Mouse (Mus musculus) heart, embryonic 12.5 days (tissue): ENCODE results near the gene Nudt21. TPM values are rescaled to one million over a fixed set of nuclear protein-coding genes. Genes with fewer than 3 reads are reported as not detected.

ENCODE experiments used
- ATAC-seq: fragments of 200-750 bp; cut with Nextera tagmentation; 2 replicates; pipeline ENCODE4 v1.8.0; 2017; ENCODE audit warnings: moderate TSS enrichment, moderate library complexity; ENCODE audit not compliant: insufficient number of reproducible peaks, low FRiP score
- H3K27ac ChIP-seq: fragments of 300-500 bp; sonication (generic); 2 replicates; pipeline ENCODE4 v1.5.1; 2016; ENCODE audit warnings: mild to moderate bottlenecking, moderate library complexity; ENCODE audit not compliant: poor library complexity, severe bottlenecking
- H3K27me3 ChIP-seq: fragments of 300-500 bp; sonication (generic); replicated peaks from 2 replicates; pipeline ENCODE4 v1.6.1; 2016; ENCODE audit warnings: mild to moderate bottlenecking, moderate library complexity
- H3K36me3 ChIP-seq: fragments of 300-500 bp; sonication (generic); 2 replicates; pipeline ENCODE4 v1.6.1; 2016; ENCODE audit warnings: mild to moderate bottlenecking, moderate library complexity
- H3K4me1 ChIP-seq: fragments of 300-500 bp; sonication (generic); replicated peaks from 2 replicates; pipeline ENCODE4 v1.6.1; 2016; ENCODE audit warnings: mild to moderate bottlenecking
- H3K4me2 ChIP-seq: fragments of 300-500 bp; sonication (generic); 2 replicates; pipeline ENCODE4 v1.6.1; 2016; ENCODE audit warnings: mild to moderate bottlenecking, moderate library complexity
- H3K4me3 ChIP-seq: fragments of 300-500 bp; sonication (generic); 2 replicates; pipeline ENCODE4 v1.5.1; 2016; ENCODE audit warnings: mild to moderate bottlenecking
- H3K9ac ChIP-seq: fragments of 300-500 bp; sonication (generic); 2 replicates; pipeline ENCODE4 v1.6.1; 2016; ENCODE audit warnings: mild to moderate bottlenecking, moderate library complexity
- H3K9me3 ChIP-seq: fragments of 300-500 bp; sonication (generic); replicated peaks from 2 replicates; pipeline ENCODE4 v1.6.1; 2016; ENCODE audit warnings: mild to moderate bottlenecking, moderate library complexity
- WGBS: fragments of 180-500 bp; shearing (Covaris S2); methylation state at CpG from one replicate; pipeline ENCODE4 v1.1.7; 2016; 5-methylcytosine and 5-hydroxymethylcytosine counted together
- polyA plus RNA-seq: library from polyadenylated mRNA; unstranded; fragments of >200 nt; fragmentation: Nextera tagmentation; extraction: Ambion mirVana; gene quantifications from 2 replicates; pipeline ENCODE4 v1.2.1, GENCODE M21; 2016

The Nudt21 gene
- polyA plus RNA-seq, 1 experiment from 2014 or later: 88.5 TPM

DNA sequence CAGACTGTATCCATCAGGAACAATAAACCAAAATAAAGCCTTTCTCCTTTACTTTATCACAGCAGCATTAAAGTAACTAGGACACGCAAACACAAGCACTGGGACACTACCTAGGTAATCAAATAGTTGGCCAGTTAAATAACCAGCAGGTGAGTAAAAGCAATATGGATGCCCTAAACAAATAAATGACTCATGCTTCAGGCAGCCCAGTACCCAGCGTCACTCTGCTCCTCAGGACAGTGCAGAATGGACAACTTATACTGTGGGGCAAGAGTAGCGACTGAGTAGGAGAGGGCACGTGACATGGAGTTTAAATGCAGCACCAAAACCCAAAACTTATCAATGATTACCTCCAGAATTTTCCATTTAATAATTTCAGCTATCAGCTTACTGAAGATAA, 47.1 kb downstream of the Nudt21 start:
- 94% methylated on average over 4 of the region's 4 CpGs for WGBS
- H3K36me3 ChIP-seq: peaks cover 63% of the 10 kb centered on the region

DNA sequence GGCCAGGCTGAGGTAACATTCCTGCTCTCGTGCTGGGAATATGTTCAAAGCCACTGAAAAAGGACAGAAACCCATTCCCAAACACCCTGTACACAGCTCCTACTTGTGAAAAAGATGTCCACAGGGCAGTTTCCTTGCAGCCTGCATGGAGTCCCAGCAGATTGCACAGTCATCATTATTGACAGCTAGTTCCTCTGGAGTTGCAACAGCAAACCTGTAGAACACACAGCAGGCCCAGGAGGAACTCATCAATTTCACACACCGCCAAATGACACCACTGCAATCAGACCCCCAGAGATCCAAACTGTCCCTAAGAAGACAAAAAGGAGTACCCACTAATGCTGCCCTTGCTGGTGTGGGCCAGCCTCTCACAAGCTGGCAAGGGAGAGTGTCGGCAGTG, 52.1 kb downstream of the Nudt21 start:
- ATAC-seq: no peak
- 90% methylated on average over 3 of the region's 3 CpGs for WGBS
- Histone ChIP-seq H3K4me2 (no peak overlapping the region), H3K9me3 (no peaks in the 10 kb centered on the region), H3K27ac (no peak overlapping the region), H3K4me1 (peaks cover 3% of the 10 kb centered on the region; the same call in 1 of the 2 replicates), H3K4me3 (no peak overlapping the region), H3K36me3 (peaks cover 82% of the 10 kb centered on the region), H3K27me3 (no peaks in the 10 kb centered on the region), H3K9ac (no peak overlapping the region)

More for the DNA sequence above, 47.1 kb downstream of the Nudt21 start:
- Histone ChIP-seq H3K27ac (no peak overlapping the region), H3K27me3 (no peaks in the 10 kb centered on the region), H3K4me1 (no peaks in the 10 kb centered on the region), H3K4me2 (no peak overlapping the region), H3K9me3 (peaks cover 4% of the 10 kb centered on the region), H3K9ac (no peak overlapping the region), H3K4me3 (no peak overlapping the region)
- ATAC-seq: no peak

DNA sequence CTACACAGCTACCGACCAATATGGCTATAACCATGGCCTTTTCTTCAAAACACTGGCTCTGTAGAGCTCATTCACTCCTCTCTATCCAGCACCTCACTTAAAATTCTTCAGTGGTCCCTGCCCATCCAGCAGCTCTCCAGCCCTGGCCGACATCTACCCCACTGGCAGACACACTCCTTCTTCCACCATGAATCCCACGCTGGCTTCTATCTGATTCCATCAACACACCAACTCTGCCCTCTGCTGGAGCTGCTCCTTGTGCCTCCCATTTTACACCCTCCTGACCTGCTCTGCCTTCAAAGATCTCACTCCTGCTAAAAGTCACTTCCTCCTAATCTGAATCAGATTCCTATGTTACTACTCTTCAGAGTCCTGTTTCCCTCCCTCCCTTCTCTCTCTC, 53.0 kb downstream of the Nudt21 start:
- no peaks in the 10 kb centered on the region for H3K27me3 ChIP-seq
- peaks cover 86% of the 10 kb centered on the region for H3K36me3 ChIP-seq
- no peak overlapping the region for H3K4me2 ChIP-seq
- no peaks in the 10 kb centered on the region for H3K9me3 ChIP-seq
- 63% methylated on average over 3 of the region's 3 CpGs for WGBS
- no peak overlapping the region for H3K9ac ChIP-seq
- H3K4me1 ChIP-seq: peaks cover 3% of the 10 kb centered on the region; the same call in 1 of the 2 replicates
- no peak overlapping the region for H3K4me3 ChIP-seq
- no peak for ATAC-seq
- no peak overlapping the region for H3K27ac ChIP-seq

DNA sequence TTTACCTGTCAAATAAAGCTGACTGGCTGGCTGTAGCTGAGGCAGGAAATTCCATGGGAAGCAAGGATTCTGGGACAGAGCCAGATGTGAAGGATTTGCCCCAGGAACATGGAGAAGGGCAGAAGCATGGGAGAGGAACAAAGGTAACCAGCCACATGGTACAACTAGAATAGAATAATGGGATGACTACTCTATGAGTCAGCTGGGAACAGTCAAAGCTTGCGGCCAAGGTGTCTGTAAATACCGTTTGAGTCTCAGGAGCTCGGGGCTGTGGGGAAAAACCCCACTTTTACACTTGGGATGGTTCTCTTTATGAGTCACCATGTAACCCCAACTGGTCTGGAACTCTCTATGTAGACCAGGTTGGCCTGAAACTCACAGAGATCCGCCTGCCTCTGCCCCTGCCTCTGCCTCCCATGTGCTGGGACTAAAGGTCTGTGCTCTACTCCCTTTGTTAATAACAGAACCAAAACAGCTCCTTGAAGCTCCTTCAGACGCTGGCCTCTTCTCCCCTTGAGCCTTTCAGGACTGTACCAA, 55.1 kb downstream of the Nudt21 start:
- no peak for ATAC-seq

DNA sequence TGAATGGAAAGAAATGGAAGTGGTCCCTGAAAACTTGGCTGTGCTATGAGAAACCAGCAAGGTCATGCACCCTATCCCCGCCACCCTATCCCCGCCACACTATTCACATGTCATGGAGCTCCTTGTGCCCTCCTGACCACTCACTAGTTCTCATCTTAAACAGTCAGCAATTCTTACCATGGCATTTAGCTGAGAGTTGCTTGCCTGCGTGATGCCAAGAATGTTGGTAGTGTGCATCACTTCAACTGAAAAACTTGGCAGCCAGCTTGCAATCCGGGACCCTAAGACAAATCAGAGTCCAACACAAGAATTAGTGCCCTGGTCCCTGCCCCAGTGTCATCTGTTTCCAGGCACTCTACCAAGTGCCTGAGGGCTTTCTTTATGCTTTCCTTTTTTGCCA, 56.7 kb downstream of the Nudt21 start:
- ATAC-seq: no peak
- no peaks in the 10 kb centered on the region for H3K9me3 ChIP-seq
- no peak overlapping the region for H3K27ac ChIP-seq
- H3K4me1 ChIP-seq: peaks cover 6% of the 10 kb centered on the region; the same call in 1 of the 2 replicates
- no peaks in the 10 kb centered on the region for H3K27me3 ChIP-seq
- 92% methylated on average over 4 of the region's 4 CpGs for WGBS
- no peak overlapping the region for H3K4me2 ChIP-seq
- no peak overlapping the region for H3K9ac ChIP-seq
- no peak overlapping the region for H3K4me3 ChIP-seq
- H3K36me3 ChIP-seq: peaks cover 88% of the 10 kb centered on the region

More for the DNA sequence above, 55.1 kb downstream of the Nudt21 start:
- Histone ChIP-seq H3K4me2 (no peak overlapping the region), H3K36me3 (peaks cover 88% of the 10 kb centered on the region), H3K9ac (no peak overlapping the region), H3K9me3 (no peaks in the 10 kb centered on the region), H3K4me1 (peaks cover 3% of the 10 kb centered on the region; the same call in 1 of the 2 replicates), H3K27me3 (no peaks in the 10 kb centered on the region), H3K27ac (no peak overlapping the region), H3K4me3 (no peak overlapping the region)
- WGBS: 94% methylated on average over 5 of the region's 5 CpGs

DNA sequence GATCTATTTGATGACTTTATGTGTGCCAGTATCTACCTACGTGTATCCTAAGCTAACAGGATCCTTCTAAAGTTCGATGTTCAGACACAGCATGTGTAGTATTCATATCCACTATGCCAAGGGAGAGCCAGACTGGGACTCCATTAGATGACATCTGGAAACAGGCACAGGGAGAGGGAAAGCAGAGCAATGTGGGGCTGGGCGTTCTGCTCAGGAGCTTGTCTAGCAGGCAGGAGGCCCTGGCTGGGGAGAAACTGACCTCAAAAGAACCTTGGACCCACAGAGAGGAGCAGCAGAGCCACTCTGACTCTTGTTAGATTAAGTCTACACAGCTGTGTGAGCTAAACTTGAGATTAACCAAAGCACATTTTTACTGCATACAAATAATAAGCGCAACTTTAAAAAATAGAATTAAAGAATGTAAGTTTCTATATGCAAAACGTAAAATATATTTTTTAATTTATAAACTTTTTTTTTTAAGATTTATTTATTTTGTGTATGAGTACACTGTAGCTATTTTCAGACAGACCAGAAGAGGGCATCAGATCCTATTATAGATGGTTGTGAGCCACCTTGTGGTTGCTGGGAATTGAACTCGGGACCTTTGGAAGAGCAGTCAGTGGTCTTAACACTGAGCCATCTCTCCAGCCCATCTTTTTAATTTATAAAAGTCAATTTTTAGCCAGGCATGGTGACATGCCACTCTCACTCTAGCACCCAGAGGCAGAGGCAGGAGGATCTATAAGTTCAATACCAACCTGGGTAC, 60.2 kb downstream of the Nudt21 start:
- Histone ChIP-seq H3K27ac (no peak overlapping the region), H3K9ac (no peak overlapping the region), H3K4me3 (no peak overlapping the region), H3K9me3 (no peaks in the 10 kb centered on the region), H3K4me2 (no peak overlapping the region), H3K36me3 (peaks cover 89% of the 10 kb centered on the region), H3K27me3 (no peaks in the 10 kb centered on the region), H3K4me1 (peaks cover 3% of the 10 kb centered on the region; the same call in 1 of the 2 replicates)
- ATAC-seq: no peak
- WGBS: 85% methylated on average over 6 of the region's 6 CpGs

DNA sequence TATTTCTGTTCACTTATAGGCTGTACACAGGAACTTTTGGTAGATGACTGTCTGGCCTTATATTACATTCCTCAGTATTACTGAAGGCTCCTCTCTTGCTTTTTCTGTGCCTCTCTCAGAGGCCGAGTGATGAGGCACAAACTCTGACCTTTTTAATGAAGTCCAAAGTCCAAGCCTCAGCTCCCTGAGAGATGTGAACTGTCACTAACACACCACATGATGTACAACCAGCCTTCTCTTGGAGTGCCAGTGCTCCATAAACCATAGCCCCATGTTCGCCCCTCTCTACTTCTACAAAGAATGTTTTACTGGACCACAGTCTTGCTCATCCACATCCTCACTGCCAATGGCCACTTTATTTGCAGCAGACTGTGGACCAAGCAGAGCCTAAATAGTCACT, 61.5 kb downstream of the Nudt21 start:
- Histone ChIP-seq H3K27me3 (no peaks in the 10 kb centered on the region), H3K36me3 (peaks cover 88% of the 10 kb centered on the region), H3K4me1 (peaks cover 3% of the 10 kb centered on the region; the same call in 1 of the 2 replicates), H3K9me3 (no peaks in the 10 kb centered on the region), H3K4me2 (no peak overlapping the region), H3K27ac (no peak overlapping the region), H3K4me3 (no peak overlapping the region), H3K9ac (no peak overlapping the region)
- no peak for ATAC-seq
- 88% methylated on average over 2 of the region's 2 CpGs for WGBS

DNA sequence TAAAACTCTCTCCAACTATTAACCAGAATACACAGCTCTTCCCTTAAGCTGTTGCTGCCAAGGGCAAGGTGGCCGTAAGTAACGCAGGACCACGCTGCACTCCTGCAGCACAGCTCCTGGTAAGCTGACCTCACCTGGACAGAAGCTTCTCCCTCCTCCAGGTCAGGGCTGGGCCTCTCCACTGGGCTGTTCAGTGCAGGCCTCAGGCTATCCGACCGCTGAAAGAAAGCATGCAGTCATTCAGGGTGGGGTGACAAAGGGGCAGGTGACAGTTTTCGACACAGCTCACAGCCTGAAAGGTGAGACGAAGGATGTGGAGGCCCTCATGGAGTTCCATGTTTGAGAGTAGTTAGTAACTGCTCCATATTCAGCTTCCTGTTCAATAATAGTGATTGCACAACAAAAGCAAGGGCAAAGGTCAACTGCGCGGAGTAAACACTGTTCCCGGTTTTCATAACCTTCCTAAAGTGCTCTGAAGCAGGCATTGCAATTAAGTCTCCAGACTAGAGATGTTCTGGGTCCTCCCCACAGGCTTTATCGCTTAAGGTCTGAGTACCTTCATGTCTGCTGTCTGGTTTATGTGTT, 62.1 kb downstream of the Nudt21 start:
- Histone ChIP-seq H3K4me2 (no peak overlapping the region), H3K9ac (no peak overlapping the region), H3K27ac (no peak overlapping the region; the same call in 1 of the 2 replicates), H3K4me3 (no peak overlapping the region), H3K4me1 (peaks cover 3% of the 10 kb centered on the region; the same call in 1 of the 2 replicates), H3K27me3 (no peaks in the 10 kb centered on the region), H3K9me3 (no peaks in the 10 kb centered on the region), H3K36me3 (peaks cover 81% of the 10 kb centered on the region)
- WGBS: 88% methylated on average over 11 of the region's 11 CpGs
- ATAC-seq: no peak

DNA sequence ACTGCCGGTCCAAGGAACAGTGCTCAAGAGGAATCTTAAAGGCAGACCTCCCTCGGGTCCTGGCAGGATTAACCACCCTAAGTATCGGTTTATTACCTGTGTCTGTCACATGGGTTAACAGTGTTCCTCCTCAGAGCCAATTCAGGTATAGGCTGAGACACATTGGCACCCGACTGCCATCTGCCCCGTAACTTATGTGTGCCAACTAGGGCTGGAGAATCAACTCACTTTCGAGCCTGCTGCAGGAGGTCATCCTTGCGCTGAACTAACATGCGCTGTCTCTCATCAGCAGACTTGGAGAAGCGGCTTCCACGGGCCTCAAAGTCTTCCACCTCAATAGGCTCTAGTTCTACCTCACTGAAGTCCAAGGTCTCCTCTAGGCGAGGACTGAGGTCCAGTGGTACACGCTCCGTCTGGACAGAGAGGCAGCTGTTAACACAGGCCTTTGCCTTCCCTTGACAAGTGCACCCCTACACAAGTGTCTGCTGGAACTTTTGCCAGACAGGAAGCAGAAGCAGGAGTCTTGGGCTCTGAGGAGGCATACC, 62.9 kb downstream of the Nudt21 start:
- no peak overlapping the region for H3K9ac ChIP-seq
- ATAC-seq: no peak
- no peaks in the 10 kb centered on the region for H3K27me3 ChIP-seq
- WGBS: 91% methylated on average over 13 of the region's 13 CpGs
- H3K36me3 ChIP-seq: peaks cover 73% of the 10 kb centered on the region
- no peak overlapping the region for H3K4me3 ChIP-seq
- H3K4me2 ChIP-seq: no peak overlapping the region
- no peaks in the 10 kb centered on the region for H3K9me3 ChIP-seq
- no peak overlapping the region for H3K27ac ChIP-seq
- peaks cover 3% of the 10 kb centered on the region; the same call in 1 of the 2 replicates for H3K4me1 ChIP-seq

DNA sequence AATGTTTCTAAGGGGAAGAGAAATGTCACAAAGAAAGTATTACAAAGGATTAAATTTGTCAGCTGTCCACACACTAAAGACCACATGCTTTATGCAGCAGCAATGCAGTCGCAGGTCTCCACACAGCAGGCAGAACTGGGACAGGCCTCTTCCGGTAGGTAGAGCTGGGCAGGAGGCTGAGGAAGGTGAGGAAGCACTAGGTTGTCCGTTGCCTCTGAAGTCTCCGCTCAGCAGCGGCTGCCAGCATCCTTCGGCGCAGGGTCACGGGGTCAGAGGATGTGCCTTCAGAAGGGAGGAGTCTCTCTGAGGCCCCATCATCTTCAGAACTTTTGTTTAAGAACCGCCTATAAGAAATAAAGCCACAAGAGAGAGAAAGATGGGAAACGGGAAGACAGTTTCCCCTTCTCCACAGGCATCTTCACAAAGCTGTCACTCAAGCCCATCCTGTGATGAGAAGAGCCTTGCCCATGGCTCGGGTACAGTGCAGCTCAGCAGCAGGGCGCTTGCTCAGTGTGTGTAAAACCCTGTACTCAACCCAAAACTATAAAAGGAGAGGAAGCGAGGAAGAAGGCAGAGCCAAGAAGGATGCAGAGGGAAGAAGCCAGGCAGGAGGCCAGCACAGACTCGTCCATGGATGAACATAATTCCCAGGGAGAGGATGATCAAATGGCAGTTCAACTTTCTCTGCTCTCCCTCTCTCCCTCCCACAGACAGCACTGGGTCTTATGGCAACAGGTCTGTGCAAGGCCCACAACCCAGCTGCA, 63.7 kb downstream of the Nudt21 start:
- ATAC-seq: no peak
- Histone ChIP-seq H3K4me3 (no peak overlapping the region), H3K9ac (no peak overlapping the region), H3K27ac (no peak overlapping the region), H3K4me1 (peaks cover 3% of the 10 kb centered on the region; the same call in 1 of the 2 replicates), H3K4me2 (no peak overlapping the region), H3K36me3 (peaks cover 66% of the 10 kb centered on the region), H3K27me3 (no peaks in the 10 kb centered on the region), H3K9me3 (no peaks in the 10 kb centered on the region)
- 86% methylated on average over 14 of the region's 14 CpGs for WGBS
